Mouse (Mus musculus) erythroblast, embryonic 14.5 days (primary cell): ENCODE data around the gene Oxld1. TPM values are rescaled to one million over a fixed set of nuclear protein-coding genes. Genes with fewer than 3 reads are reported as not detected.

Experiments used
- H3K27me3 ChIP-seq: 2 replicates; pipeline ENCODE4 v1.6.1; 2012; ENCODE audit warnings: inconsistent platforms; ENCODE audit not compliant: control insufficient read depth
- H3K36me3 ChIP-seq: 2 replicates; pipeline ENCODE4 v1.6.1; 2012; ENCODE audit warnings: mild to moderate bottlenecking, inconsistent platforms; ENCODE audit not compliant: control insufficient read depth
- H3K4me1 ChIP-seq: 2 replicates; pipeline ENCODE4 v1.6.1; 2012; ENCODE audit warnings: inconsistent platforms; ENCODE audit not compliant: control insufficient read depth
- H3K4me3 ChIP-seq: replicated peaks from 2 replicates; pipeline ENCODE3; 2012; ENCODE audit warnings: moderate library complexity, mild to moderate bottlenecking, inconsistent platforms
- H3K9me3 ChIP-seq: 2 replicates; pipeline ENCODE4 v1.6.1; 2012; ENCODE audit warnings: low read length, inconsistent platforms, mixed read lengths; ENCODE audit not compliant: control insufficient read depth
- GATA1 ChIP-seq: IDR thresholded peaks from 2 replicates; pipeline ENCODE4 v1.6.1; 2012; ENCODE audit warnings: low read length, inconsistent platforms, mixed read lengths
- TAL1 ChIP-seq: IDR thresholded peaks from 3 replicates; pipeline ENCODE4 v1.6.1; 2012; ENCODE audit warnings: low read length, inconsistent platforms, mixed read lengths
- polyA plus RNA-seq: library from polyadenylated mRNA; stranded (reverse); fragments of >175 nt; gene quantifications from 2 replicates; pipeline ENCODE4 v1.2.3, GENCODE M21; 2012

Gene Oxld1
- polyA plus RNA-seq, 1 experiment = 0.65 TPM

DNA sequence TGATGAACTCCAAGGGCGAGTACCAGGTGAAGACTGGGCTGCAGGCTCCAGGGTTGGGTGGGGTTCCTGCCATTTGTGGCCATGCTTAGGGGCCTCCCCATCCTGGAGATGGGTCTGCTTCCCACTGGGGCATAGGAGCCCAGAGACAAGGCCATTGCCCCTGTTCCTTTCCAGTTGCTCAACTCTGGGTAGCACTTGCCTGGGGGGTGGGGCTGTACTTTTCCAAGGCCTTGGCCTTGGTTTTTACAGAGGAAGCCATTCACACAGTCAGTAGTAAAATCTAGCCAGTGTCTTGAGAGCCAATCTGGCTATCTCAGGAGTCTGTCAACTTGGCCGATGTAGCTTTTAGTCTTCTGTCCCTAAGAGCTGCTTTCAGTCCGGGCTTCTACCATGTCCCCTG is 39.6 kb upstream of the Oxld1 start:
- H3K9me3 ChIP-seq = no peaks in the 10 kb centered on the region
- TF ChIP-seq TAL1 = no peak
- no peak for TF ChIP-seq GATA1
- H3K4me1 ChIP-seq = peaks cover 20% of the 10 kb centered on the region
- peaks cover 3% of the 10 kb centered on the region for H3K27me3 ChIP-seq
- no peak overlapping the region for H3K4me3 ChIP-seq
- H3K36me3 ChIP-seq = peaks cover 57% of the 10 kb centered on the region

DNA sequence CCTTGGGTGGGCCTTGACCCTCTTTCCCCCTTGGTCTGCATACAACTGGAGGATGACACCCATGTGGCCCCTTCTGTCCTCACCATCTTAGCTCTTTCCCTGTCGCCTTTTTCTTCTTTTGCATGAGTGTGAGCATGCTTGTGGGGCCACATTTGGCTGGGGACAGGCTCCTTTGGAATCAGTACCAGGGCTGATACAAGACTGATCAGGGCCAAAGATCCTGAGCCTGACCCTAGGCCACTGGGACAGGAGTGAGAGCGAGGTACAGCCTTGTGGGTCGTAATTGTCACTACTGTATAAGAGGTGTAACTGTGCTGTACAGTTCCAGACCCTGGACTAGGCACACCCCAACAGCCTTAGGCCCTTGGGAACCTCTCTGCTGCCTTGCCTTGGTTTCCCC is 36.0 kb upstream of the Oxld1 start:
- peaks cover 71% of the 10 kb centered on the region for H3K36me3 ChIP-seq
- peaks cover 52% of the 10 kb centered on the region for H3K4me1 ChIP-seq
- no peak for TF ChIP-seq TAL1
- TF ChIP-seq GATA1 = no peak
- H3K27me3 ChIP-seq = no peaks in the 10 kb centered on the region
- no peaks in the 10 kb centered on the region for H3K9me3 ChIP-seq
- no peak overlapping the region for H3K4me3 ChIP-seq

DNA sequence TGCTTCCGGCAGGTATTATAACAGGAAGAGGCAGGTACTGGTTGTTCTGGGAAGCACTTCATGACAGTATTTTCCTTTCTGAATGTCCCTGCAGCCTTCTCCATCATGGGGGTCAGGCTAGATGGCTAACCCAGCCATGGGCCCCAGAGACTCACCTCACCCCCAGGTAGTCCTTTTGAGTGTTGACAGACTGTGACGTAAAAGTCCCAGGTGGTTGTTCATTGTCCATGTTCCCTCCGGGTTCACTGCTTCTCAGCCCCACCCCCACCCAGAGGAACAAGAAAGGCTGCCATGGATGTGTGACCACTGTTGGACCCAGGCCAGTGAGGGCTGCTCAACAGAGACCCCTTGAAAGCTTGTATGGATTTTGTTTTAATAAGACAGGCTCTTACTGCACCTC is 35.5 kb upstream of the Oxld1 start:
- Histone ChIP-seq H3K36me3 (peaks cover 71% of the 10 kb centered on the region), H3K9me3 (no peaks in the 10 kb centered on the region), H3K27me3 (no peaks in the 10 kb centered on the region), H3K4me1 (peaks cover 58% of the 10 kb centered on the region), H3K4me3 (peak overlapping the region; percentile 81)
- TF ChIP-seq GATA1 (no peak), TAL1 (no peak)

DNA sequence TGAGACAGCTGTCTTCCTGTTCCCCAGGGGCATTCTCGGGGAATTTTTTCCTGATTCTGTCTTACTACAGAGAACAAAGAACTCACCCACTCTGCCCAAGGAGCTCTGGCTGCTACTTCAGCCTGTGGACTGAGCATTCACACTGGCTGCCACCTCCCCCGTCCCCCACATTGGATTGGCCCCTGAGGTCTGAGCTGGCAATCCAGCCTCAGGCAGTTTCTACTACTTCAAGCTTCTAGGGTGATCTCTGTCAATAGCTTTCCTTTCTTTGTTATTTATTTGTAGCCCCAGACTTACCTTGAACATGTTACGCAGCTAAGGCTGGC is 35.0 kb upstream of the Oxld1 start:
- Histone ChIP-seq H3K4me1 (peaks cover 61% of the 10 kb centered on the region), H3K27me3 (no peaks in the 10 kb centered on the region), H3K9me3 (no peaks in the 10 kb centered on the region), H3K36me3 (peaks cover 71% of the 10 kb centered on the region), H3K4me3 (peak overlapping the region; percentile 81)
- TF ChIP-seq TAL1 = no peak
- no peak for TF ChIP-seq GATA1

DNA sequence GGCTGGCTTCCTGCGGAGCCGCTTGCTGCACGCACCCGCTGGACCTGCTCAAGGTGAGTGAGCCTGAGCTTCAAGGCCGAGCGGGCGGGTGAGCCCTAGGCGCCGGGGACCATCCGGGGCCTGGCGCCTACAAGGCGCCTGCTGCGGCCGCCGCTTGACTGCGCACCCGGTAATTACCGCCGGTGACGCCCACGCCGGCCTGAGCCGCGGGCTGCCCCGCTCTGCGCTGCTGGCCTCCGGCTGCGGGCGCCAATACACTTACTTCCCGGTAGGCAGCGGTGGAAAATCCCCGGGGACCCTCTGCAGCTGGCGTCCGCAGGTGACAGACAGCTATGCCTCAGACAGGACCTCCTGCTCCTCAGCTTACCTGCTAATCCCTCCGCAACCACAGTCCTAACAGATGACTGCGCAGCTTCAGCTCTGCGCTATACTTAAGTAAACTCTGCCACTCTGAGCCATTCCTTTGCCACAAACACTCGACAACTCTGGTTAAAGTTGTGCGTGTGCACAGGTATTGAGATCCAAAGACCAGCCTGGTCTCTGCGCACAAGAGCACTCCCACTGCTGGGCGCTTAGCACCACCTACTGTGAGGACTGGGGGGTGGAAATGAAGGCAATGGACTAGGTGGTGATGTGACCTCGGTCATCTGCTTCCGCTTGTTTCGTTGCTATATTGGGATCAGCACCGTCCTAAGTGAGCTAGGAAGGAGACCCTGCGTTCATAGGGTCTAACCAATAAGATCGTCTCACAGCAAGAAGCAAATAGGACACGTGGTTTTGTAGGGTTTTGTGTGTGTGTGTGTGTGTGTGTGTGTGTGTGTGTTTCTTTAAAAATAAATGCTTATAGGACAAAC is 34.4 kb upstream of the Oxld1 start:
- Histone ChIP-seq H3K9me3 (no peaks in the 10 kb centered on the region), H3K36me3 (peaks cover 71% of the 10 kb centered on the region), H3K4me3 (peak overlapping the region; percentile 81), H3K4me1 (peaks cover 67% of the 10 kb centered on the region), H3K27me3 (no peaks in the 10 kb centered on the region)
- TF ChIP-seq TAL1 = no peak
- TF ChIP-seq GATA1 = no peak

DNA sequence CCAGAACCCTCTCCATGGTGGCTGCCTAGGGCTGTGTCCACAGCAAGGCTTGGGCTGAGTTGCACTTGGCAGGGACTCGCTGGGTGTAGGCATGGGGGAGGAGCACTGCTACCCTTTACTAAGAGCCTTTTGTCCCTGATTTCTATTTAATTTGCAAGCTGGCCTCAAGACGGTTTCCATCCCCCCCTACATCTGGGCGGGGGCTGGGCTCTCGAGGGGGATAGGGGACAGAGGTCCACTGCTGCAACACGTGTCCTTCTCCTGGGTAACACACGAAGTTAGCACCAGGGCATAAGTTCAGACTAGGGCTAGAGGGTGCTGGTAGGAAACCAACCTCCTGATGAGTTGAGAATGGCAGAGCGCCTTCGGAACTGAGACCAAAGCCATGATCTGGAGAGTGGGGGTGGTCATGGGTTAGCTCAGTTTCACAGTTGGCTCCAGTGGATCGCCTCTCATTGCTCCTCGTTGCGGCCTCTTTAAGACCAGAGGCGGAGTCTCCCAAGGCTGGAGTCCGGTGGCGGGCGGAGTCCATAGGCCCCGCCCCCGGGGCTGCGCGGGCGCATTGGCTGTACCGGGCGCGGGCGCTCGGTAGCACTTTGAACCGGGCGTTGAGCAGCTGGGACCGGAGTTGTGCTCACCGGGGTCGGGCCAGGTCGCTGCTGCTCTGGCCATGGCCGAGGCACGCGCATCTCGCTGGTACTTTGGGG is 33.6 kb upstream of the Oxld1 start, which contains the start of gene Slc25a10:
Gene Slc25a10 (plus strand): TSS at position 524 of the 707 bp plus-strand sequence.
- Histone ChIP-seq H3K9me3 (no peaks in the 10 kb centered on the region), H3K4me3 (peak within 1 kb of the TSS; percentile 81), H3K36me3 (peaks cover 71% of the 10 kb centered on the region), H3K27me3 (no peaks in the 10 kb centered on the region), H3K4me1 (peaks cover 74% of the 10 kb centered on the region)
- TF ChIP-seq TAL1 (no peak), GATA1 (no peak)

DNA sequence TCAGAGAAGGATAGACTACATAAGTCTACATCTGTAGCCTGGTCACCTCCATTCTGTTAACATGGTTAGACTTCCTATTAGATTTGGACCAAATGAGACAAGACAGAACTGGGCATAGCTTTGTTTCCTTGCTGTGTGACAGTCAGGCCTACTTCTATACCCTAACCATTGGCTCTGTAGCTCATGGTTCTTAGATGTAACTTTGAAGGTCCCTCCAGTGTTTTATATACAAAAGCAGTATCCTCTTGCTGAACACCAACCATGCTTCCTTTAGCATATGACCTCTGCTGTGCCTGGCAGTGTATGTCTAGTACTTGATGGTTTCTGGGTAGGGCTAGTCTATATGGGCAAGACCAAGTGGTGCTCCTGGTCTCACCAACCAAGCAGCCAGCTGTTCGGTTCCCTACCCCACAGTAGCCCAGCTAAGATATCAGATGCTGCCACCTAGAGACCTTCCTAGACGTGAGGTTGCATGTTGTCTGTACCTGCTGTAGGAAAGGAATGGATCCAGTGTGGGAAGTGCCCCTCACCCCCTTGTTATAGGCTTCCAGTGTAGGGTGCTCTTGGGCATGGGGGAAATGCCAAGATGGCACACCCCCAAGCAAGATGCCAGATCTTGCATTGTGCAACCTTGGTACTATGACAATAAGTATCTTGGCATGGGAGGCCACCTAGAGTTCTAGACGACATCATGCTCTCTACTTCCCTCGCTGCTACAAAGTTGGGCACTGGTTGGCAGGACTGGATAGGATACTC is 32.6 kb upstream of the Oxld1 start:
- Histone ChIP-seq H3K4me1 (peaks cover 83% of the 10 kb centered on the region), H3K27me3 (no peaks in the 10 kb centered on the region), H3K9me3 (no peaks in the 10 kb centered on the region), H3K4me3 (no peak overlapping the region), H3K36me3 (peaks cover 69% of the 10 kb centered on the region)
- no peak for TF ChIP-seq TAL1
- TF ChIP-seq GATA1 = no peak

DNA sequence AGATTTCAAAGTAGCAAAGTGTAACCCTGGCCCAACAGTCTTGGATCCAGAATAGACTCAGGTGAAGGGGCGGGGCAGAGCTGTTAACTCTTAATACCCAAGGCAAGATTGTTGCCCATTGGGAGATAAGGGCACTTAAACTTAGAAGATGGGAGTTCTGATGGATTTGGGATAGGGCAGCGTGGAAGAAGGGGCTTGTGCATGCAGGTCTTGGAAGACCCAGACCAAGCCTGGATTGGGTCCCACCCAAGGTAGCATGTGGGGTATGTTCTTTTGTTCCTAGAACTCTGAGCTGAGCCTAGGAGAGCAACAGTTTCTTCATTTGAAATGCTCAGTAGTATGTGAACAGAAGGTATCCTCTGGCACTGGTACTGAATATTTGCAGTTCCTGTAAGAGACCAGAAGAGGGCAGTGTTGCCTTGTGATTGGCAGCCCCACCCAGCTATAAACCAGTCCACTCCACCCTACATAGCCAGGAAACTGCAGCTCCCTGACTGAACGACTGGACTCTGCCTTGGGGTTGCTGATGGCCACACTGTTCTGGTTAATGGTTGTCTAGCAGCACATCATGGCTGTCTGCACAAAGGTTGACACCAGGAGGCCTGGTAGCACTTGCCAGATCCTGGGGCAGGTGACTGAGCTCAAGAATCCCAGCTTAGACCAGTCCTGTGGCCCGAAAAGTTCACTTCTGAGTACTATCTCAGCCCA is 31.3 kb upstream of the Oxld1 start:
- H3K4me3 ChIP-seq = no peak overlapping the region
- peaks cover 58% of the 10 kb centered on the region for H3K36me3 ChIP-seq
- H3K4me1 ChIP-seq = peaks cover 94% of the 10 kb centered on the region
- no peak for TF ChIP-seq GATA1
- TF ChIP-seq TAL1 = no peak
- H3K9me3 ChIP-seq = no peaks in the 10 kb centered on the region
- H3K27me3 ChIP-seq = no peaks in the 10 kb centered on the region

DNA sequence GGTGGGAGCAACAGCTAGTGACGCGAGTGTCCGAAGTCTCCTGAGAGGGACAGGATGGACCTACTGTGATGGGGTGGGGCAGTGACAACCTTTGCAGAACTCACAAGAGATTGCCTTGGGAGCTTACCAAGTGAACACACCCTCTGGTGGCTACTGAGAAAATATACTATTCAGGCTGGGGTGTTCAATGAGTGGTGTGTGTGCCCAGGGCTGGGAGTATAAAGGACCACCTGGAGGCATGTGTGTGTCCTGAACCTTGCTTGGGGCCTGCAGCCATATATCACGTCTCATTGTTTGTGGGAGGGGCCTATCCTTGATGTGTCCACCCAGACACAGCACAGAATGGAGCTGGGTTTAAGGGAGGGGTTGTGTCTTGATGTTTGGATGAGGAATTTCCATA is 30.6 kb upstream of the Oxld1 start:
- H3K4me1 ChIP-seq = peaks cover 97% of the 10 kb centered on the region
- no peaks in the 10 kb centered on the region for H3K9me3 ChIP-seq
- H3K4me3 ChIP-seq = no peak overlapping the region

More for the DNA sequence above, 30.6 kb upstream of the Oxld1 start:
- Histone ChIP-seq H3K27me3 (no peaks in the 10 kb centered on the region), H3K36me3 (peaks cover 56% of the 10 kb centered on the region)
- TF ChIP-seq GATA1 (no peak), TAL1 (no peak)
